Mouse (Mus musculus): ENCODE measurements around the gene Copb1. TPM values are rescaled to one million over a fixed set of nuclear protein-coding genes. Genes with fewer than 3 reads are reported as not detected.

Gene Copb1
- total RNA-seq, 2 experiments from 2014 or later, result 134 to 135 TPM

GRCm38 (mm10) chr7:114169381-114169780, 85.1 kb downstream of the Copb1 start:
- DNase-seq, result no peak

Other genes with a start within 250 kb of the Copb1 start
- 10 to 100 TPM; 27.5 to 39.3 TPM for gene Rras2, start 136.9 kb downstream of the Copb1 start, total RNA-seq (2021)
- gene Psma1, start 21.4 kb upstream of the Copb1 start, total RNA-seq (2021), result 100 to 1,000 TPM; 163 to 180 TPM
- 10 to 100 TPM; 40.6 to 45.9 TPM for gene Pde3b, start 160.6 kb upstream of the Copb1 start, total RNA-seq (2021)